Mouse (Mus musculus) heart, embryonic 11.5 days (tissue): Measurements from ENCODE around the gene Pdzd2. TPM values are rescaled to one million over a fixed set of nuclear protein-coding genes. Genes with fewer than 3 reads are reported as not detected.

Source experiments
- ATAC-seq: fragments of 200-750 bp; cut with Nextera tagmentation; replicated peaks from 2 replicates; pipeline ENCODE4 v1.8.0; 2017; ENCODE audit warnings: moderate library complexity; ENCODE audit not compliant: insufficient number of reproducible peaks, low FRiP score, low TSS enrichment
- H3K27ac ChIP-seq: fragments of 300-500 bp; sonication (generic); 2 replicates; pipeline ENCODE4 v1.5.1; 2014; ENCODE audit warnings: mild to moderate bottlenecking, low read depth, low read length
- H3K27me3 ChIP-seq: fragments of 300-500 bp; sonication (generic); 2 replicates; pipeline ENCODE4 v1.6.1; 2014; ENCODE audit warnings: mild to moderate bottlenecking, low read length, mixed read lengths; ENCODE audit not compliant: control insufficient read depth, insufficient read depth
- H3K36me3 ChIP-seq: fragments of 300-500 bp; sonication (generic); 2 replicates; pipeline ENCODE4 v1.6.1; 2014; ENCODE audit warnings: mild to moderate bottlenecking, low read length, moderate library complexity, mixed read lengths; ENCODE audit not compliant: control insufficient read depth, insufficient read depth
- H3K4me1 ChIP-seq: fragments of 300-500 bp; sonication (generic); 2 replicates; pipeline ENCODE4 v1.6.1; 2014; ENCODE audit warnings: low read length; ENCODE audit not compliant: control insufficient read depth, insufficient read depth
- H3K4me2 ChIP-seq: fragments of 300-500 bp; sonication (generic); 2 replicates; pipeline ENCODE4 v1.6.1; 2014; ENCODE audit warnings: mild to moderate bottlenecking, moderate library complexity
- H3K4me3 ChIP-seq: fragments of 300-500 bp; sonication (generic); 2 replicates; pipeline ENCODE4 v1.5.1; 2014; ENCODE audit warnings: low read depth, low read length
- H3K9ac ChIP-seq: fragments of 300-500 bp; sonication (generic); 2 replicates; pipeline ENCODE4 v1.6.1; 2014; ENCODE audit warnings: mild to moderate bottlenecking, low read depth, low read length, moderate library complexity
- H3K9me3 ChIP-seq: fragments of 300-500 bp; sonication (generic); replicated peaks from 2 replicates; pipeline ENCODE4 v1.6.1; 2016; ENCODE audit warnings: low read length; ENCODE audit not compliant: control insufficient read depth
- WGBS: fragments of 180-500 bp; shearing (Covaris S2); extraction: QIAGEN DNeasy Blood & Tissue Kit; methylation state at CpG from one replicate; pipeline ENCODE4 v1.1.7; 2014; ENCODE audit not compliant: insufficient replicate concordance; 5-methylcytosine and 5-hydroxymethylcytosine counted together
- polyA plus RNA-seq: library from polyadenylated mRNA; unstranded; fragments of >200 nt; fragmentation: Nextera tagmentation; extraction: Ambion mirVana; gene quantifications from 2 replicates; pipeline ENCODE4 v1.2.1, GENCODE M21; 2014

Gene Pdzd2
- polyA plus RNA-seq, 1 experiment from 2014 or later, result 12.5 TPM

GRCm38 (mm10) chr15:12605239-12605993 lies 134.3 kb downstream of the Pdzd2 start:
- Histone ChIP-seq H3K9me3 (no peaks in the 10 kb centered on the region), H3K4me2 (no peak overlapping the region), H3K9ac (no peak overlapping the region), H3K27me3 (no peaks in the 10 kb centered on the region), H3K4me1 (no peaks in the 10 kb centered on the region), H3K4me3 (no peak overlapping the region), H3K27ac (no peak overlapping the region), H3K36me3 (no peaks in the 10 kb centered on the region)
- no peak for ATAC-seq
- 68% methylated on average over 10 of the region's 10 CpGs for WGBS

GRCm38 (mm10) chr15:12603674-12604073 lies 136.1 kb downstream of the Pdzd2 start:
- Histone ChIP-seq H3K4me3 (no peak overlapping the region), H3K27ac (no peak overlapping the region), H3K27me3 (no peaks in the 10 kb centered on the region), H3K36me3 (no peaks in the 10 kb centered on the region), H3K9ac (no peak overlapping the region), H3K9me3 (no peaks in the 10 kb centered on the region), H3K4me1 (0 out of 2 replicates have a peak, but pooled peaks cover 3% of the 10 kb centered on the region), H3K4me2 (no peak overlapping the region)
- no peak for ATAC-seq
- WGBS, result 89% methylated on average over 4 of the region's 4 CpGs

- Histone ChIP-seq H3K9me3 (no peaks in the 10 kb centered on the region), H3K4me1 (no peaks in the 10 kb centered on the region)
These were observed 146.6 kb downstream of the Pdzd2 start for GRCm38 (mm10) chr15:12593094-12593493.

GRCm38 (mm10) chr15:12592628-12593027 lies 147.1 kb downstream of the Pdzd2 start:
- ATAC-seq, result no peak
- H3K4me2 ChIP-seq, result no peak overlapping the region
- H3K4me1 ChIP-seq, result no peaks in the 10 kb centered on the region
- H3K9me3 ChIP-seq, result no peaks in the 10 kb centered on the region
- H3K9ac ChIP-seq, result no peak overlapping the region
- no peaks in the 10 kb centered on the region; the same call in 1 of the 2 replicates for H3K27me3 ChIP-seq
- no peaks in the 10 kb centered on the region for H3K36me3 ChIP-seq
- no peak overlapping the region for H3K4me3 ChIP-seq
- H3K27ac ChIP-seq, result no peak overlapping the region
- WGBS, result 40% methylated on average over 3 of the region's 3 CpGs

More at GRCm38 (mm10) chr15:12593094-12593493, 146.6 kb downstream of the Pdzd2 start:
- Histone ChIP-seq H3K4me2 (no peak overlapping the region), H3K36me3 (no peaks in the 10 kb centered on the region), H3K9ac (no peak overlapping the region), H3K27ac (no peak overlapping the region), H3K27me3 (no peaks in the 10 kb centered on the region; the same call in 1 of the 2 replicates), H3K4me3 (no peak overlapping the region)
- 61% methylated on average over 4 of the region's 4 CpGs for WGBS
- no peak for ATAC-seq

GRCm38 (mm10) chr15:12588661-12589060 lies 151.1 kb downstream of the Pdzd2 start:
- ATAC-seq, result no peak
- WGBS, result 77% methylated on average over 3 of the region's 3 CpGs
- H3K4me2 ChIP-seq, result no peak overlapping the region
- no peak overlapping the region for H3K4me3 ChIP-seq
- no peak overlapping the region for H3K27ac ChIP-seq
- H3K36me3 ChIP-seq, result no peaks in the 10 kb centered on the region
- H3K4me1 ChIP-seq, result no peaks in the 10 kb centered on the region
- no peaks in the 10 kb centered on the region; the same call in 1 of the 2 replicates for H3K27me3 ChIP-seq
- H3K9me3 ChIP-seq, result no peaks in the 10 kb centered on the region
- H3K9ac ChIP-seq, result no peak overlapping the region

- ATAC-seq, result no peak
- no peak overlapping the region for H3K4me2 ChIP-seq
- no peaks in the 10 kb centered on the region for H3K27me3 ChIP-seq
- no peaks in the 10 kb centered on the region for H3K4me1 ChIP-seq
- H3K36me3 ChIP-seq, result no peaks in the 10 kb centered on the region
- H3K27ac ChIP-seq, result no peak overlapping the region
- no peaks in the 10 kb centered on the region for H3K9me3 ChIP-seq
- H3K9ac ChIP-seq, result no peak overlapping the region
- no peak overlapping the region for H3K4me3 ChIP-seq
- 72% methylated on average over 4 of the region's 4 CpGs for WGBS
These were observed 152.8 kb downstream of the Pdzd2 start for GRCm38 (mm10) chr15:12586852-12587424.

GRCm38 (mm10) chr15:12586154-12586553 lies 153.6 kb downstream of the Pdzd2 start:
- WGBS, result 3% methylated on average over 5 of the region's 5 CpGs
- H3K9ac ChIP-seq, result no peak overlapping the region
- no peaks in the 10 kb centered on the region for H3K36me3 ChIP-seq
- H3K4me2 ChIP-seq, result no peak overlapping the region
- no peaks in the 10 kb centered on the region for H3K27me3 ChIP-seq
- H3K4me3 ChIP-seq, result no peak overlapping the region
- no peaks in the 10 kb centered on the region for H3K9me3 ChIP-seq
- peak; percentile 77 for ATAC-seq
- H3K4me1 ChIP-seq, result no peaks in the 10 kb centered on the region
- no peak overlapping the region for H3K27ac ChIP-seq

GRCm38 (mm10) chr15:12583051-12583450 lies 156.7 kb downstream of the Pdzd2 start:
- no peaks in the 10 kb centered on the region for H3K9me3 ChIP-seq
- H3K4me1 ChIP-seq, result no peaks in the 10 kb centered on the region
- no peaks in the 10 kb centered on the region for H3K27me3 ChIP-seq
- H3K27ac ChIP-seq, result no peak overlapping the region
- H3K4me2 ChIP-seq, result no peak overlapping the region
- no peaks in the 10 kb centered on the region for H3K36me3 ChIP-seq
- H3K4me3 ChIP-seq, result no peak overlapping the region
- 81% methylated on average over 3 of the region's 3 CpGs for WGBS
- H3K9ac ChIP-seq, result no peak overlapping the region
- no peak for ATAC-seq

- no peaks in the 10 kb centered on the region for H3K9me3 ChIP-seq
- H3K27ac ChIP-seq, result no peak overlapping the region
- no peak for ATAC-seq
- no peak overlapping the region for H3K9ac ChIP-seq
- no peak overlapping the region for H3K4me2 ChIP-seq
- H3K27me3 ChIP-seq, result no peaks in the 10 kb centered on the region
- H3K36me3 ChIP-seq, result no peaks in the 10 kb centered on the region
- no peak overlapping the region for H3K4me3 ChIP-seq
- peaks cover under 1% of the 10 kb centered on the region; the same call in 1 of the 2 replicates for H3K4me1 ChIP-seq
These were observed 157.3 kb downstream of the Pdzd2 start for GRCm38 (mm10) chr15:12582471-12582870.
